Mouse (Mus musculus): Measurements from ENCODE around the gene Itgad.

GRCm38 (mm10) chr7:128181691-128182090 is 27.5 kb downstream of the Itgad start:
- TF ChIP-seq POLR2A (IDR thresholded peaks at IDR 0.05; ENCODE audit: control insufficient read depth in 1 of 2, insufficient read depth in 1 of 2, low read depth in 1 of 2, low read length in 2 of 2, poor library complexity in 1 of 2) (no peak), CTCF (IDR thresholded peaks at IDR 0.05 in 2 of 3, conservative IDR thresholded peaks at IDR 0.05 in 1 of 3; ENCODE audit: control insufficient read depth in 1 of 3, insufficient read depth in 1 of 3, low read depth in 2 of 3, low read length in 3 of 3, poor library complexity in 1 of 3, severe bottlenecking in 1 of 3) (no peak), CHD2 (IDR thresholded peaks at IDR 0.05; ENCODE audit: low read length) (no peak), GABPA (IDR thresholded peaks at IDR 0.05; ENCODE audit: low read depth, low read length) (no peak), SMC3 (IDR thresholded peaks at IDR 0.05; ENCODE audit: low read depth, low read length) (no peak), RCOR1 (IDR thresholded peaks at IDR 0.05; ENCODE audit: low read depth, low read length) (no peak), ZC3H11A (IDR thresholded peaks at IDR 0.05; ENCODE audit: low read depth, low read length) (no peak), EP300 (IDR thresholded peaks at IDR 0.05; ENCODE audit: low read depth in 1 of 2, low read length in 2 of 2) (no peak), KAT2A (conservative IDR thresholded peaks at IDR 0.05; ENCODE audit: low read depth, low read length) (no peak), ETS1 (IDR thresholded peaks at IDR 0.05; ENCODE audit: low read depth, low read length) (no peak), USF1 (IDR thresholded peaks at IDR 0.05; ENCODE audit: low read depth, low read length) (no peak)

Data from MEL (cell line).